Mouse (Mus musculus) megakaryocyte, adult 5-6 weeks (primary cell): Measurements from ENCODE around the gene Hoxd11. TPM values are rescaled to one million over a fixed set of nuclear protein-coding genes. Genes with fewer than 3 reads are reported as not detected.

Experiments
- ATAC-seq: 2 replicates; pipeline ENCODE4 v1.8.0; 2016; ENCODE audit warnings: mild to moderate bottlenecking, inconsistent platforms; ENCODE audit not compliant: poor library complexity, severe bottlenecking
- total RNA-seq, 2 experiments: library from RNA; stranded (forward) in 1 of 2; stranded (reverse) in 1 of 2; fragments of 153-499, 151-499 nt in 1 of 2; fragments of 221-1000, 200-1000 nt in 1 of 2; gene quantifications; 2 replicates each; pipeline versions ENCODE4 v1.2.3 to v1.2.4; 2015 to 2017

The Hoxd11 gene
- total RNA-seq, 2 experiments from 2014 or later, result not detected

GRCm38 (mm10) chr2:74680561-74681398 lies 1.4 kb downstream of the Hoxd11 start:
- no peak for ATAC-seq

GRCm38 (mm10) chr2:74681594-74682531 lies 2.5 kb downstream of the Hoxd11 start:
- no peak for ATAC-seq

- ATAC-seq, result no peak
These were observed 3.4 kb downstream of the Hoxd11 start for GRCm38 (mm10) chr2:74682796-74683195.

GRCm38 (mm10) chr2:74683471-74683951 lies 4.2 kb downstream of the Hoxd11 start:
- ATAC-seq, result no peak

GRCm38 (mm10) chr2:74684106-74684505 lies 4.7 kb downstream of the Hoxd11 start:
- no peak for ATAC-seq

GRCm38 (mm10) chr2:74685059-74685603 lies 5.8 kb downstream of the Hoxd11 start:
- no peak for ATAC-seq

GRCm38 (mm10) chr2:74686301-74686987 lies 7.1 kb downstream of the Hoxd11 start:
- peak; percentile 54; the same call in 1 of the 2 replicates for ATAC-seq

GRCm38 (mm10) chr2:74686988-74687697 lies 7.8 kb downstream of the Hoxd11 start:
- ATAC-seq, result no peak

- no peak for ATAC-seq
These were observed 8.6 kb downstream of the Hoxd11 start for GRCm38 (mm10) chr2:74687698-74688555.

- ATAC-seq, result no peak
These were observed 9.6 kb downstream of the Hoxd11 start for GRCm38 (mm10) chr2:74688795-74689573.

- ATAC-seq, result no peak
These were observed 10.4 kb downstream of the Hoxd11 start for GRCm38 (mm10) chr2:74689574-74690337.

GRCm38 (mm10) chr2:74690338-74690716 lies 11.0 kb downstream of the Hoxd11 start:
- ATAC-seq, result no peak

- ATAC-seq, result no peak
These were observed 11.9 kb downstream of the Hoxd11 start, which contains the start of gene Hoxd10 for GRCm38 (mm10) chr2:74691022-74691951. Hoxd10 (plus strand) TSS chr2:74691924.

- ATAC-seq, result no peak
These were observed 12.8 kb downstream of the Hoxd11 start for GRCm38 (mm10) chr2:74691995-74692807.

GRCm38 (mm10) chr2:74692808-74693431 lies 13.6 kb downstream of the Hoxd11 start:
- no peak for ATAC-seq
